Mouse (Mus musculus) CH12.LX (cell line): ENCODE results near the gene Sfmbt1. TPM values are rescaled to one million over a fixed set of nuclear protein-coding genes. Genes with fewer than 3 reads are reported as not detected.

ENCODE experiments used
- DNase-seq: peaks from one replicate; pipeline ENCODE4 v3.0.0-alpha.2; 2013; ENCODE audit errors: extremely low read depth
- H3K27ac ChIP-seq: 2 replicates; pipeline ENCODE4 v1.5.1; 2012; ENCODE audit warnings: low read depth, mild to moderate bottlenecking, control low read depth, moderate library complexity; ENCODE audit not compliant: insufficient read depth
- H3K27me3 ChIP-seq: replicated peaks from 2 replicates; pipeline ENCODE3; 2012; ENCODE audit warnings: inconsistent platforms
- H3K36me3 ChIP-seq, 2 experiments: replicated peaks in 1 of 2; 2 replicates each; pipeline versions ENCODE3 to v1.6.1; 2012; ENCODE audit warnings: inconsistent platforms in 1 of 2, low read length in 1 of 2, mild to moderate bottlenecking in 1 of 2, mixed read lengths in 1 of 2, moderate library complexity in 1 of 2; ENCODE audit not compliant: control insufficient read depth in 1 of 2, insufficient read depth in 1 of 2
- H3K4me1 ChIP-seq, 2 experiments: 2 replicates each; pipeline ENCODE4 v1.6.1; 2012; ENCODE audit warnings: inconsistent platforms in 1 of 2, moderate library complexity in 1 of 2; ENCODE audit not compliant: insufficient read depth in 2 of 2, control insufficient read depth in 1 of 2
- H3K4me2 ChIP-seq: 2 replicates; pipeline ENCODE4 v1.6.1; 2012; ENCODE audit warnings: low read depth, mild to moderate bottlenecking, control low read depth; ENCODE audit not compliant: poor library complexity, insufficient read depth, severe bottlenecking
- H3K4me3 ChIP-seq, 3 experiments: fragments of 150-350 bp in 1 of 3; sonication (generic) in 1 of 3; replicated peaks in 1 of 3; 2 replicates each; pipeline versions ENCODE3 to v1.5.1; 2011 to 2012; ENCODE audit warnings: low read depth in 2 of 3, low read length in 2 of 3, mild to moderate bottlenecking in 2 of 3, moderate library complexity in 2 of 3, control low read depth in 1 of 3, improper control_type of control experiment in 1 of 3, inconsistent platforms in 1 of 3, mixed read lengths in 1 of 3; ENCODE audit not compliant: poor library complexity in 1 of 3
- H3K79me2 ChIP-seq: replicated peaks from 2 replicates; pipeline ENCODE4 v1.6.1; 2012; ENCODE audit warnings: mild to moderate bottlenecking, moderate library complexity; ENCODE audit not compliant: control insufficient read depth, poor library complexity, insufficient read depth, severe bottlenecking; ENCODE audit errors: extremely low read depth
- H3K9ac ChIP-seq: 2 replicates; pipeline ENCODE4 v1.6.1; 2012; ENCODE audit warnings: low read depth, mild to moderate bottlenecking, control low read depth, moderate library complexity; ENCODE audit not compliant: insufficient read depth
- H3K9me3 ChIP-seq: replicated peaks from 2 replicates; pipeline ENCODE3; 2012; ENCODE audit warnings: low read length, inconsistent platforms, mixed read lengths
- BHLHE40 ChIP-seq: IDR thresholded peaks from 2 replicates; pipeline ENCODE4 v1.6.1; 2011; ENCODE audit warnings: mild to moderate bottlenecking, low read depth, low read length, improper control_type of control experiment
- CHD2 ChIP-seq: IDR thresholded peaks from 2 replicates; pipeline ENCODE4 v1.6.1; 2011; ENCODE audit warnings: low read length, improper control_type of control experiment
- E2F4 ChIP-seq: IDR thresholded peaks from 2 replicates; pipeline ENCODE4 v1.6.1; 2011; ENCODE audit warnings: low read depth, low read length, improper control_type of control experiment; ENCODE audit not compliant: insufficient replicate concordance
- ELF1 ChIP-seq: IDR thresholded peaks from 2 replicates; pipeline ENCODE4 v1.6.1; 2014; ENCODE audit warnings: low read depth, mild to moderate bottlenecking, inconsistent platforms, low read length, improper control_type of control experiment
- ETS1 ChIP-seq: conservative IDR thresholded peaks from 2 replicates; pipeline ENCODE4 v1.6.1; 2012; ENCODE audit warnings: low read depth, mild to moderate bottlenecking, inconsistent platforms, low read length, improper control_type of control experiment, moderate library complexity
- IRF4 ChIP-seq: IDR thresholded peaks from 2 replicates; pipeline ENCODE4 v1.6.1; 2014; ENCODE audit warnings: low read depth, mild to moderate bottlenecking, inconsistent platforms, low read length, improper control_type of control experiment
- JUN ChIP-seq: IDR thresholded peaks from 2 replicates; pipeline ENCODE4 v1.6.1; 2011; ENCODE audit warnings: low read depth, mild to moderate bottlenecking, low read length, improper control_type of control experiment, moderate library complexity; ENCODE audit not compliant: insufficient read depth
- JUND ChIP-seq: conservative IDR thresholded peaks from 2 replicates; pipeline ENCODE4 v1.6.1; 2011; ENCODE audit warnings: low read depth, low read length, improper control_type of control experiment
- KAT2A ChIP-seq: IDR thresholded peaks from 2 replicates; pipeline ENCODE4 v1.6.1; 2012; ENCODE audit warnings: low read length, improper control_type of control experiment, inconsistent platforms; ENCODE audit not compliant: insufficient replicate concordance
- MAX ChIP-seq: IDR thresholded peaks from 2 replicates; pipeline ENCODE4 v1.6.1; 2011; ENCODE audit warnings: low read length, improper control_type of control experiment
- NRF1 ChIP-seq: IDR thresholded peaks from 2 replicates; pipeline ENCODE4 v1.6.1; 2014; ENCODE audit warnings: low read depth, mild to moderate bottlenecking, inconsistent platforms, low read length, improper control_type of control experiment, moderate library complexity
- RAD21 ChIP-seq: IDR thresholded peaks from 2 replicates; pipeline ENCODE4 v1.6.1; 2011; ENCODE audit warnings: low read depth, mild to moderate bottlenecking, low read length, improper control_type of control experiment, moderate library complexity
- SIN3A ChIP-seq: IDR thresholded peaks from 2 replicates; pipeline ENCODE4 v1.6.1; 2012; ENCODE audit warnings: low read length, improper control_type of control experiment, inconsistent platforms
- TBP ChIP-seq: conservative IDR thresholded peaks from 2 replicates; pipeline ENCODE4 v1.6.1; 2011; ENCODE audit warnings: low read depth, low read length, improper control_type of control experiment
- TCF12 ChIP-seq: IDR thresholded peaks from 2 replicates; pipeline ENCODE4 v1.6.1; 2014; ENCODE audit warnings: low read depth, mild to moderate bottlenecking, inconsistent platforms, low read length, improper control_type of control experiment
- USF2 ChIP-seq: conservative IDR thresholded peaks from 2 replicates; pipeline ENCODE4 v1.6.1; 2011; ENCODE audit warnings: low read depth, low read length, improper control_type of control experiment
- ZC3H11A ChIP-seq: IDR thresholded peaks from 2 replicates; pipeline ENCODE4 v1.6.1; 2012; ENCODE audit warnings: low read depth, mild to moderate bottlenecking, inconsistent platforms, low read length, improper control_type of control experiment
- ZKSCAN1 ChIP-seq: IDR thresholded peaks from 2 replicates; pipeline ENCODE4 v1.6.1; 2012; ENCODE audit warnings: low read depth, inconsistent platforms, low read length, improper control_type of control experiment, borderline replicate concordance
- dilution Hi-C: fragments of 300-500 bp; cut with MboI; formaldehyde crosslinking; loops from 2 replicates; pipeline ENCODE4 v1.14.3; 2020; ENCODE audit warnings: low sequenced_read_pairs; ENCODE audit not compliant: extremely low pct_unique_long_range_greater_than_20kb, extremely low pct_ligation_motif_present
- in situ Hi-C: fragments of 300-500 bp; cut with MboI; formaldehyde crosslinking; loops from 3 replicates; pipeline ENCODE4 v1.14.3; 2019; ENCODE audit warnings: low sequenced_read_pairs, low pct_ligation_motif_present, low pct_unique_long_range_greater_than_20kb, mixed read lengths
- polyA plus RNA-seq: library from polyadenylated mRNA; unstranded; fragments of >175 nt; gene quantifications from 2 replicates; pipeline ENCODE4 v1.2.1, GENCODE M21; 2012; ENCODE audit warnings: low read depth; ENCODE audit not compliant: insufficient read length
- total RNA-seq, 2 experiments: library from RNA; depleted of rRNA; stranded (reverse); fragments of 300-350 nt in 1 of 2; fragments of >200 nt in 1 of 2; gene quantifications; 2 replicates each; pipeline ENCODE4 v1.2.3; 2012 to 2014

Sfmbt1 gene
- total and polyA plus RNA-seq, 3 experiments = 2.4 to 6.0 (median 5.1) TPM

GRCm38 (mm10) chr14:30792871-30793270, 78.2 kb downstream of the Sfmbt1 start:
- Histone ChIP-seq H3K4me1 (peaks cover 0 to 3% of the 10 kb centered on the region in 2 experiments; a peak in 2 of 4 replicates), H3K4me3 (no peak overlapping the region), H3K4me2 (no peak overlapping the region), H3K9ac (no peak overlapping the region), H3K27ac (no peak overlapping the region), H3K36me3 (peaks cover 10 to 21% of the 10 kb centered on the region in 2 experiments), H3K9me3 (peaks cover 4% of the 10 kb centered on the region), H3K79me2 (no peaks in the 10 kb centered on the region), H3K27me3 (no peaks in the 10 kb centered on the region)
- DNase-seq = no peak
- in situ Hi-C loops = no loop called here
- dilution Hi-C loops = no loop called here
- no peak for TF ChIP-seq RAD21
- TF ChIP-seq ZKSCAN1 = no peak
- TF ChIP-seq USF2 = no peak
- TF ChIP-seq JUND = no peak
- TF ChIP-seq TBP = no peak
- no peak for TF ChIP-seq ETS1
- TF ChIP-seq IRF4 = no peak
- TF ChIP-seq NRF1 = no peak

GRCm38 (mm10) chr14:30801756-30802155, 87.1 kb downstream of the Sfmbt1 start:
- no peak overlapping the region for H3K27ac ChIP-seq
- no peaks in the 10 kb centered on the region for H3K27me3 ChIP-seq
- no peak for TF ChIP-seq TCF12
- no peak for TF ChIP-seq JUN
- no peak for TF ChIP-seq KAT2A
- no peak for TF ChIP-seq MAX
- TF ChIP-seq CHD2 = no peak
- no peak for TF ChIP-seq TBP
- no peak for TF ChIP-seq BHLHE40
- no peak for TF ChIP-seq SIN3A
- no peak for TF ChIP-seq E2F4
- TF ChIP-seq ZC3H11A = no peak
- no peak for TF ChIP-seq ELF1
- TF ChIP-seq ZKSCAN1 = no peak
- TF ChIP-seq, all 38 proteins: peak for 0
- in situ Hi-C loops = no loop called here
- DNase-seq = no peak
- Histone ChIP-seq H3K4me3 (no peak overlapping the region), H3K9me3 (no peaks in the 10 kb centered on the region), H3K9ac (no peak overlapping the region), H3K79me2 (no peaks in the 10 kb centered on the region), H3K36me3 (peaks cover 12 to 22% of the 10 kb centered on the region in 2 experiments), H3K4me2 (no peak overlapping the region), H3K4me1 (no peaks in the 10 kb centered on the region)
- dilution Hi-C loops = no loop called here
